Mouse (Mus musculus): Measurements from ENCODE around the gene Cand2. TPM values are rescaled to one million over a fixed set of nuclear protein-coding genes. Genes with fewer than 3 reads are reported as not detected.

The Cand2 gene
- polyA plus RNA-seq, 1 experiment from 2014 or later, result 56.3 TPM

DNA sequence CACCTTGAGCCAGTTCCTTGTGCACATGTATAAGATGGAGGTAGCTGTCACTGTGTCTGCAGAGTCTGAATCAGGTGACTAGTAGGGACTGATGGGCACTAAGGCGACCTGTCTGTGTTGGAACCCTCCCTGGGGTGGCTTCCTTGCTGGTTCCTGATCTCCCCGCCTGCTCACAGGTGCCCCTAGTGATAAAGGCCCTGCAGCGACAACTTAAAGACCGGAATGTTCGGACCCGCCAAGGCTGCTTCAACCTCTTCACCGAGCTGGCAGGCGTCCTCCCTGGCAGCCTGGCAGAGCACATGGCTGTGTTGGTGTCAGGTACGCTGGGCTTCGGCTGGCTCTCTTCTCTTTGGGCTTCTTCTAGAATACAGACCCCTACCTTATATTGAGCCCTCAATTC, 16.7 kb downstream of the Cand2 start:
- H3K27me3 ChIP-seq (ENCODE audit: low read depth, poor library complexity, severe bottlenecking), result no peaks in the 10 kb centered on the region
- WGBS, result 88% methylated on average over 10 of the region's 10 CpGs
- DNase-seq (ENCODE audit: low spot score), result no peak
- H3K27ac ChIP-seq (replicated peaks), result no peak overlapping the region
- no peaks in the 10 kb centered on the region for H3K9me3 ChIP-seq (replicated peaks)
- H3K36me3 ChIP-seq, result peaks cover 100% of the 10 kb centered on the region
- no peaks in the 10 kb centered on the region for H3K4me1 ChIP-seq
- no peak overlapping the region for H3K4me3 ChIP-seq

DNA sequence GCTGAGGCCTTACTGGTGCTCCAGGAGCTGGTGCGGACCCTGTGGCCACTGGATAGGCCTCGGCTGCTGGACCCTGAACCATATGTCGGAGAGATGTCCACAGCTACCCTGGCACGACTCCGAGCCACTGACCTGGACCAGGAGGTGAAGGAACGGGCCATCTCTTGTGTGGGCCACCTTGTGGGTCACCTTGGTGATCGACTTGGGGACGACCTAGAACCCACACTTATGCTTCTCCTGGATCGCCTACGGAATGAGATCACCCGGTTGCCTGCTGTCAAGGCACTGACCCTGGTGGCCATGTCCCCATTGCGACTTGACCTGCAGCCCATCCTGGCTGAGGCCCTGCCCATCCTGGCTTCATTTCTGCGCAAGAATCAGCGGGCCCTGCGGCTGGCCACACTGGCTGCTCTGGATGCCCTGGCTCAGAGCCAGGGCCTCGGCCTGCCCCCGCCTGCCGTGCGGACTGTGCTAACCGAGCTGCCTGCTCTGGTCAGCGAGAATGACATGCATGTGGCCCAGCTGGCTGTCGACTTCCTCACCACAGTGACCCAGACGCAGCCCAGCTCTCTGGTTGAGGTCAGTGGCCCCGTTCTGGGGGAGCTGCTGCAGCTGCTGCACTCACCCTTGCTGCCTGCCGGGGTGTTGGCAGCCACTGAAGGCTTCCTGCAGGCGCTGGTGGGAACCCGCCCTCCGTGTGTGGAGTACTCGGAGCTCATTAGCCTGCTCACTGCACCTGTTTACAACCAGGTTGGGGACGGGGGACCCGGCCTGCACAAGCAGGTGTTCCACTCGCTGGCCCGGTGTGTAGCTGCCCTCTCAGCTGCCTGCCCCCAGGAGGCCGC, 17.7 kb downstream of the Cand2 start:
- DNase-seq (ENCODE audit: low spot score), result no peak
- Histone ChIP-seq H3K36me3 (peaks cover 100% of the 10 kb centered on the region), H3K4me1 (no peaks in the 10 kb centered on the region), H3K27ac (replicated peaks) (no peak overlapping the region), H3K27me3 (ENCODE audit: low read depth, poor library complexity, severe bottlenecking) (no peaks in the 10 kb centered on the region), H3K9me3 (replicated peaks) (no peaks in the 10 kb centered on the region), H3K4me3 (no peak overlapping the region)
- 92% methylated on average over 34 of the region's 34 CpGs for WGBS

DNA sequence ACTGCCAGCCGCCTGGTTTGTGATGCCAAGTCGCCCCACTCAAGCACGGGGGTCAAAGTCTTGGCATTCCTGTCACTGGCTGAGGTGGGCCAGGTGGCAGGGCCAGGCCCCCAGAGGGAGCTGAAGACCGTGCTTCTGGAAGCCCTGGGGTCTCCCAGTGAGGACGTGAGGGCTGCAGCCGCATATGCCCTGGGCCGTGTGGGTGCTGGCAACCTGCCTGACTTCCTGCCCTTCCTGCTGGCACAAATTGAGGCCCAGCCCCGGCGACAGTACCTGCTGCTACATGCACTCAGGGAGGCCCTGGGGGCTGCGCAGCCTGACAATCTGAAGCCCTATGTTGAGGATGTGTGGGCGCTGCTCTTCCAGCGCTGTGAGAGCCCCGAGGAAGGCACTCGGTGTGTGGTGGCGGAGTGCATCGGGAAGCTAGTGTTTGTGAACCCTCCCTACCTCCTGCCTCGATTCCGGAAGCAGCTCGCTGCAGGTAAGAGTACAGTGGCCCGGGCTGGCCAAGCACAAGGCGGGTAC, 18.4 kb downstream of the Cand2 start:
- Histone ChIP-seq H3K9me3 (replicated peaks) (no peaks in the 10 kb centered on the region), H3K4me3 (no peak overlapping the region), H3K36me3 (peaks cover 100% of the 10 kb centered on the region), H3K4me1 (no peaks in the 10 kb centered on the region), H3K27ac (replicated peaks) (no peak overlapping the region), H3K27me3 (ENCODE audit: low read depth, poor library complexity, severe bottlenecking) (no peaks in the 10 kb centered on the region)
- no peak for DNase-seq (ENCODE audit: low spot score)
- WGBS, result 94% methylated on average over 21 of the region's 21 CpGs

DNA sequence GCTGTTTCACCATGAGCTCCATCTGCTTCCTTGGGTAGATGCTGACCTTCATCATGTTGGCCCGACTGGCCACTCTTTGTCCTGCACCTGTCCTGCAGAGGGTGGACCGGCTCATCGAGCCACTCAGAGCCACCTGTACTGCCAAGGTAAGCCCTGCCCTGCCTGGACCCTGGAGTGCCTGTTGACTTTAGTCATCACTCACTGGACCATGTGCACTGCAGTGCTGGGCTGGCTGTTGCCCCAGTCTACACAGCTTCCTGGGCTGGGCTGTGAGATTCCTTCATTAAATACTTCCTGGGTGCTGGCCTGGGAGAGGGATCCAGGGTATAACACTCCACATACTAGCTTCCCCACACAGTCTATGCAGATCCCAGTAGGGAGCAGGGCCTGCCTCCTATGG, 27.5 kb downstream of the Cand2 start:
- H3K4me1 ChIP-seq, result peaks cover 12% of the 10 kb centered on the region
- 94% methylated on average over 3 of the region's 3 CpGs for WGBS
- no peak overlapping the region for H3K27ac ChIP-seq (replicated peaks)
- no peak for DNase-seq (ENCODE audit: low spot score)
- peaks cover 100% of the 10 kb centered on the region for H3K36me3 ChIP-seq
- no peaks in the 10 kb centered on the region for H3K9me3 ChIP-seq (replicated peaks)
- H3K4me3 ChIP-seq, result no peak overlapping the region
- H3K27me3 ChIP-seq (ENCODE audit: low read depth, poor library complexity, severe bottlenecking), result no peaks in the 10 kb centered on the region

DNA sequence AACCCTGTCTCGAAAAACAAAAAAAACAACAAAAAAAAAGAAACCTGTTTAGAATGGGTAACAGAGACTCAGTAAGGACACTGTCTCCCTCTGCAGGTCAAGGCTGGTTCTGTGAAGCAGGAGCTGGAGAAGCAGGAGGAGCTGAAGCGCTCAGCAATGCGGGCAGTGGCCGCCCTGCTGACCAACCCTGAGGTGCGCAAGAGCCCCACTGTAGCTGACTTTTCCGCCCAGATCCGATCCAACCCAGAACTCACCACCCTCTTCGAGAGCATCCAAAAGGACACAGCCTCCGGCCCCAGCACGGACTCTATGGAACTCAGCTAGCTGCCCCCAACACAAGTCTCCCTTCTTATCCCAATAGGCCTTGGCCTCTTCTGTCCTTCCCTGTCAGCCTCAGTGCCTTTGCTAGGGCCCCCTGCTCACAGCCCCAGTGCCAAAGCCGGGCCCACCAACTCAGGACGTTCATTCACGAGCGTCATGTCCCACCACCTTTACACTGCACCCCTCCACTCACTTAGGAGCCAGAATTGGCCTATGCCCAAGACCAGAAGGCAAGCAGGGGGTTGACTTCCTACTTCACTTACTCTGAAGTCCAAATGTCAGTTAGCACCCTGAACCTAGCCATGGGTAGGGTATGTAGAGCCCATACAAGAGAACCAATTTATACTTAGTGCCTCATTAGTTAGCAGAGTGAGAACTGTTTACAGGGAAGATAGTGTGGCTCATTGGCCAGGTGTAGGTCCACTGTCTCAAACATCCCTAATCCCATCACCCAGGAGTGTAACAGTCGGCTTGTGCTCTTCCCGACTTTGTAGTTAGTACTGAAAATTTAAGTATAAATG, 29.4 kb downstream of the Cand2 start:
- Histone ChIP-seq H3K36me3 (peaks cover 91% of the 10 kb centered on the region), H3K4me3 (no peak overlapping the region), H3K4me1 (peaks cover 19% of the 10 kb centered on the region), H3K27ac (replicated peaks) (no peak overlapping the region), H3K9me3 (replicated peaks) (no peaks in the 10 kb centered on the region), H3K27me3 (ENCODE audit: low read depth, poor library complexity, severe bottlenecking) (no peaks in the 10 kb centered on the region)
- 52% methylated on average over 16 of the region's 16 CpGs for WGBS
- DNase-seq (ENCODE audit: low spot score), result peak; percentile 69

DNA sequence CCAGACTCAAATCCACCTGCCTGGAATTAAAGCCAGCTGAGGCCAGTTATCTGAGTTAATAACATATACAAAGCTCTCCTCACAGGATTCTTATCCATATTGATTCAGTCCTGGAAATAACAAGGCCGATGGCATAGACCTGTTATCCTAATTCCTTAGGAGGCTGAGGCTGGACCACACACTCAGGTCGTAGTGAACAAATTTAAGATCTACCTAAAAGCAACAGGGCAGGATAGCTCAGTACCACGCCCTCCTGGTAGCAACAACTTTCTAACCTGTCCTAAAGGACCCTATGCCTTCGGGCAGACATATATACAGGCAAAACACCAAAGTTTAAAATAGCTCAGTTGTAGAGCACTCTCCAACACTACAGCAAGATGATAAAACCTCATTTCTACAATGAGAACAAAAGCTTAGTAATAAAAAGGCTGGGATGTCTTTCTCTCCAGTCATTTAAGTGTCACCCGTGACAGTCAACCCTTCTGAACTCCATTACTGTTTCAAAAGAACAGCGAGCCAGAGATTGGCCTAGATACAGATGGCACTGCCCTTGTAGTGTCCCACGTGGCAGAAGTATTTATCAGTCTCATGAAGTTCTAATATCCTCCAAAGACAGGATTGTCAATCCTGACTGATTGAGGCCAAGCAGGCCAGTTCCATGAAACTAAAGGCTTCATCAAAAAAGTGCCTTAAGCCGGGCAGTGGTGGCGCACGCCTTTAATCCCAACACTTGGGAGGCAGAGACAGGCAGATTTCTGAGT, 30.3 kb downstream of the Cand2 start:
- DNase-seq (ENCODE audit: low spot score), result no peak
- H3K4me1 ChIP-seq, result peaks cover 19% of the 10 kb centered on the region
- WGBS, result 75% methylated on average over 10 of the region's 10 CpGs
- no peaks in the 10 kb centered on the region for H3K9me3 ChIP-seq (replicated peaks)
- H3K4me3 ChIP-seq, result no peak overlapping the region
- peaks cover 82% of the 10 kb centered on the region for H3K36me3 ChIP-seq
- H3K27me3 ChIP-seq (ENCODE audit: low read depth, poor library complexity, severe bottlenecking), result no peaks in the 10 kb centered on the region
- H3K27ac ChIP-seq (replicated peaks), result no peak overlapping the region

DNA sequence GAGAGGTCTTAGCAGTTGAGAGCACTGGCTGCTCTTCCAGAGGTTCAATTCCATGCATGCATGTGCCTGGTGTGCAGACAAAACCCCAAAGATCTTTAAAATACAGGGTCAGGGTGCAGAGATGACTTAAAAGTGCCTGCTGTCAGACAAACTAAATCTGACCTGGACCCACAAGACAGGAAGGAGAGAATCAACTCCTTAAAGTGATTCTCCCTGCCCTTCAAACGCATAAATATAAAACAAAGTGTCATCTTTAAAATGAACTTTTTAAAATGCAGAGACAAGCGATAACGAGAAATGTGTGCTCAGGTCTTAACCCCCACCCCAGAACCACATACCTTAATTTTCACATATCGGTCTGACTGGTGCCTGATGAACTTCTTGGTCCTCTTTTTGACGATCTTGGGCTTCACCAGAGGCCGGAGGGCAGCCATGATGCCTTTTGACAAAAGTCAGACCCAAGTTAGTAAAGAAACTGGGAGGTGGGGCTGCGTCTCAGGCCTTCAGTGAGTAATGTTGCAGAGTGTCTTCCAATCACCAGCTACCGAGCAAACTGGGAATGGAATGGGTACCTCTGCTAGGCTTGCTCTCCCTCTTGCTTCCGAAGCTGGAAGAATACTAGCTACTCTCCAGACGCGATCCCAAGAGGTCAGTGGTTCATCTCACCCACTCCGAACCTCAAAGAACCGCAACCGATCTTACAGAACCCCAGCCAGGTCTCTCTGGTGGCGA, 33.3 kb downstream of the Cand2 start:
- Histone ChIP-seq H3K4me3 (peak overlapping the region; percentile 98), H3K36me3 (peaks cover 52% of the 10 kb centered on the region), H3K4me1 (peaks cover 19% of the 10 kb centered on the region), H3K9me3 (replicated peaks) (no peaks in the 10 kb centered on the region), H3K27ac (replicated peaks) (peak overlapping the region; percentile 95), H3K27me3 (ENCODE audit: low read depth, poor library complexity, severe bottlenecking) (no peaks in the 10 kb centered on the region)
- 5% methylated on average over 15 of the region's 15 CpGs for WGBS
- peak; percentile 25 for DNase-seq (ENCODE audit: low spot score)

DNA sequence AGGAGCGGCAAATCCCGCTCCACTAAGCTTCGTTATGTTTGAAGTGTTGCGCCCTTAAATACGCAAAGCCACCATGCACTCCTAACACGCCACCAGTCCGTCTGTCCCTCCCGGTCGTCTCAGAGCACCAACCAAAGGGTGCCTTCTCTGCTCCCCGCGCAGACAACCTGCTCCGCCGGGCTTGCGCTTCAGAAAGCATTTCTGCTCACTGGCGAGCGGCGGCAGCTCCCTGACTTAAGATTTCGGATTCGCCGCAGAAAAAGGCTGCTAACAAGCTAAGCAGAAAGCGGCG, 33.8 kb downstream of the Cand2 start:
- under 1% methylated on average over 22 of the region's 22 CpGs for WGBS
- H3K27ac ChIP-seq (replicated peaks), result peak overlapping the region; percentile 95
- no peaks in the 10 kb centered on the region for H3K9me3 ChIP-seq (replicated peaks)
- H3K4me1 ChIP-seq, result peaks cover 19% of the 10 kb centered on the region
- no peaks in the 10 kb centered on the region for H3K27me3 ChIP-seq (ENCODE audit: low read depth, poor library complexity, severe bottlenecking)
- peaks cover 47% of the 10 kb centered on the region for H3K36me3 ChIP-seq
- peak overlapping the region; percentile 98 for H3K4me3 ChIP-seq
- DNase-seq (ENCODE audit: low spot score), result no peak

DNA sequence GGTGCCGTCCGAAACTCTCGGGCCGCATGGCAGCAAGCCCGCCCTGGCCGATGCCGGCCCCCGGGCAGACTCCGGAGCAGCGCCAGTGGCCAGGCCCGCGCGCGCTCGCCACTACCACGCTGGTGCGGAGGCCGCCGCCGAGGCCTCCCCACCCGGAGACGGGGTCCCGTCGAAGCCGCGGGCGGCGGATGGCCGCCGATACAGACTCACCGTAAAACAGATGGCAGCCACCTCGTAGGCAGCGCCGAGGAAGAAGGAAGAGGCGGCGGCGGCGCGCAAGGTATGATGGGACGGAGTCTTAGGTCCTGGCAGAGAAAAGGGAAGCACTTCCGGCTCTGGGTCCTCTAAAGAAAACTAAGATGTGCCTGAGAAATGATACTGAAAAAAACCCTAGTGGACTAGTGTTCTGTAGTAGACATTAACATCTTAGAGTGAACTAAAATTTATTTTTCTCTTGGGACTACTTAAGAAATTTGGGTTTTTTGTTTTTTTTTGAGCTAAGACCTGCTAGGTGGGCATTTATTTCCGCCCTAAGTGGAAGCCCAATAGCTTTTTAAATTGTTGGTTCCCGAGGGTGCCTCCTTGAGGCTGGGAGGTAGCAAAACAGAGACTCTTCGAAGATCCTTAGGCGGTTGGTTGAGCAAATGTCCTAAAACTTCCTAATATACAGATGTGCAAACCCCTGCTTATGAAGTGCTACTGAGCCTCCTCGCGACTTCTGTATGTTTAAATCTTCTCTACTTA, 34.3 kb downstream of the Cand2 start, which contains the start of gene Rpl32:
Gene Rpl32 (minus strand): TSS at position 260 of the 744 bp plus-strand sequence.
- DNase-seq (ENCODE audit: low spot score), result peak; percentile 86
- Histone ChIP-seq H3K36me3 (peaks cover 42% of the 10 kb centered on the region), H3K27me3 (ENCODE audit: low read depth, poor library complexity, severe bottlenecking) (no peaks in the 10 kb centered on the region), H3K4me3 (peak within 1 kb of the TSS; percentile 98), H3K9me3 (replicated peaks) (no peaks in the 10 kb centered on the region), H3K4me1 (peaks cover 19% of the 10 kb centered on the region), H3K27ac (replicated peaks) (peak within 1 kb of the TSS; percentile 95)
- whole genome bisulfite sequencing, result under 1% methylated on average over 47 of the region's 47 CpGs

DNA sequence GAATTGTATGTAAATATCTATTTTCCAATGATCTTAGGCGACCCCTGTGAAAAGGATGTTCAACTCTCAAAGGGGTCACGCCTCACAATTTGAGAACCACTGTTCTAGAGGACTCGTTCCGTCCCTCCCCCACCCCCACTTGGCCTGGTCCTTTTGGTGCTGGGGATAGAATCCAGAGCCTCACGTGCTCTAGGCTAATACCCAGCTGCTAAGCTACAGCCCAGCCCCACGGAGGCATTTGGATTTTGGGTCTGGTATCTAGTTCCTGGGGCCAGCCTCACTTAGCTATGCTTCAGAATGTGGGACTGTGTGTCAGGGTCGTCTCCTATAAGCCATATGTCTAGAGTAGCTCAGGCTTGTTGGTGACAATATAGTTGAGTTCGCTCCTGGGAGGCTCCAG, 37.3 kb downstream of the Cand2 start:
- WGBS, result 79% methylated on average over 8 of the region's 8 CpGs

DNA sequence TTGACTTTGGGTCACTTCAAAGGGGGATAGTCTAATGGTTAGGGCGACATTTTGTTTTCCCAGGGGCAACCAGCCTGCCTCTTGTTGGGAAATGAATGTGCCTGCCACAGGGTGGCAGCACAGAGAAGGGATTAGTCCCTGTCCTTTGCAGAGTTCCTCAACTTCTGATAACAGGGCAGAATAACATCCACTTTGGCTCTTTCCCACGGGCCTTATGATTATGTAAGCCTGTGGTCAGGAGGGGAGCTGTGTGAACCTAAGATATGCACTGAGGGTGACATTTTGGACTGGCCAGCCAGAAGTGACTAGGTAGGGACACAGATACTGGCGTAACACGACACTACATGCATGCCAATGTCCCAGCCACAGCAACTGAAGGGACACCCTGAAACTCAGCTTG, 39.8 kb downstream of the Cand2 start:
- 42% methylated on average over 4 of the region's 4 CpGs for WGBS
- peak; percentile 59 for DNase-seq (ENCODE audit: low spot score)

More for the DNA sequence above, 37.3 kb downstream of the Cand2 start:
- Histone ChIP-seq H3K4me1 (peaks cover 17% of the 10 kb centered on the region), H3K4me3 (no peak overlapping the region), H3K9me3 (replicated peaks) (no peaks in the 10 kb centered on the region), H3K27ac (replicated peaks) (no peak overlapping the region), H3K36me3 (peaks cover 12% of the 10 kb centered on the region), H3K27me3 (ENCODE audit: low read depth, poor library complexity, severe bottlenecking) (no peaks in the 10 kb centered on the region)
- DNase-seq (ENCODE audit: low spot score), result no peak

More for the DNA sequence above, 39.8 kb downstream of the Cand2 start:
- no peaks in the 10 kb centered on the region for H3K9me3 ChIP-seq (replicated peaks)
- H3K36me3 ChIP-seq, result no peaks in the 10 kb centered on the region
- H3K27ac ChIP-seq (replicated peaks), result peak overlapping the region; percentile 39; the same call in 1 of the 2 replicates
- no peak overlapping the region for H3K4me3 ChIP-seq
- peaks cover 9% of the 10 kb centered on the region for H3K4me1 ChIP-seq
- H3K27me3 ChIP-seq (ENCODE audit: low read depth, poor library complexity, severe bottlenecking), result no peaks in the 10 kb centered on the region

Data from midbrain, embryonic 10.5 days (tissue).